Mouse (Mus musculus): ENCODE results near the gene Rnf113a1. TPM values are rescaled to one million over a fixed set of nuclear protein-coding genes. Genes with fewer than 3 reads are reported as not detected.
"Not testable (repeated sequence)": the region's sequence is repeated elsewhere in the genome, so short reads cannot be mapped to it uniquely, and the experiment has no call there.

The Rnf113a1 gene
- 1 to 10 TPM; 2.1 to 2.6 TPM for total RNA-seq (2021)

- DNase-seq, result peak; percentile 82
- intact Hi-C loops (cut with DNase I), result loop anchor here (2.0 kb wide), 1 partner anchor 64 kb away; the partner anchor contains the start of gene Nkap
Measured at GRCm38 (mm10) chrX:37191105-37191743, at the start of gene Rnf113a1, which contains the start of gene Ndufa1. Gene Rnf113a1, plus strand, starts transcription at chrX:37191245. Gene Ndufa1, minus strand, starts transcription at chrX:37191163.

GRCm38 (mm10) chrX:37141732-37142131 is 49.3 kb upstream of the Rnf113a1 start:
- intact Hi-C loops (cut with DNase I), result no loop called here
- no peak for DNase-seq

GRCm38 (mm10) chrX:37144498-37144897 is 46.5 kb upstream of the Rnf113a1 start:
- DNase-seq; intact Hi-C loops (cut with DNase I): not testable (repeated sequence)

- intact Hi-C loops (cut with DNase I), result no loop called here
- DNase-seq, result no peak
Measured at GRCm38 (mm10) chrX:37144954-37145353, 46.1 kb upstream of the Rnf113a1 start.

- DNase-seq, result no peak
- intact Hi-C loops (cut with DNase I), result no loop called here
Measured at GRCm38 (mm10) chrX:37157839-37158238, 33.2 kb upstream of the Rnf113a1 start.

GRCm38 (mm10) chrX:37161169-37161568 is 29.9 kb upstream of the Rnf113a1 start:
- no peak for DNase-seq
- intact Hi-C loops (cut with DNase I), result no loop called here

GRCm38 (mm10) chrX:37163115-37163514 is 27.9 kb upstream of the Rnf113a1 start:
- intact Hi-C loops (cut with DNase I), result no loop called here
- no peak for DNase-seq

- intact Hi-C loops (cut with DNase I), result no loop called here
- peak; percentile 9 for DNase-seq
Measured at GRCm38 (mm10) chrX:37167085-37167484, 24.0 kb upstream of the Rnf113a1 start.

- no peak for DNase-seq
- intact Hi-C loops (cut with DNase I), result no loop called here
Measured at GRCm38 (mm10) chrX:37168742-37169141, 22.3 kb upstream of the Rnf113a1 start, which contains the start of gene Akap14. Gene Akap14, minus strand, starts transcription at chrX:37168842.

- intact Hi-C loops (cut with DNase I); DNase-seq: not testable (repeated sequence)
Measured at GRCm38 (mm10) chrX:37184401-37184800, 6.6 kb upstream of the Rnf113a1 start.

GRCm38 (mm10) chrX:37190755-37191104 is 315 bp upstream of the Rnf113a1 start:
- DNase-seq, result no peak
- intact Hi-C loops (cut with DNase I), result loop anchor here (2.0 kb wide), 1 partner anchor 64 kb away; the partner anchor contains the start of gene Nkap

GRCm38 (mm10) chrX:37191744-37192379 is 817 bp downstream of the Rnf113a1 start:
- intact Hi-C loops (cut with DNase I), result loop anchor here (2.0 kb wide), 1 partner anchor 65 kb away; the partner anchor contains the start of gene Nkap
- peak in 1 of 2 experiments; percentile 2 for DNase-seq

- intact Hi-C loops (cut with DNase I), result no loop called here
Measured at GRCm38 (mm10) chrX:37198676-37199075, 7.6 kb downstream of the Rnf113a1 start.

GRCm38 (mm10) chrX:37210941-37211340 is 19.9 kb downstream of the Rnf113a1 start, which contains the start of gene Gm9:
Gene Gm9, minus strand, starts transcription at chrX:37211041.
- intact Hi-C loops (cut with DNase I), result no loop called here

More at GRCm38 (mm10) chrX:37198676-37199075, 7.6 kb downstream of the Rnf113a1 start:
- no peak for DNase-seq

GRCm38 (mm10) chrX:37222158-37222557 is 31.1 kb downstream of the Rnf113a1 start, which contains the start of gene Rhox1:
Gene Rhox1, minus strand, starts transcription at chrX:37222258.
- DNase-seq; intact Hi-C loops (cut with DNase I): not testable (repeated sequence)

More at GRCm38 (mm10) chrX:37210941-37211340, 19.9 kb downstream of the Rnf113a1 start, which contains the start of gene Gm9:
- DNase-seq, result no peak

Other genes with a start within 250 kb of the Rnf113a1 start
- 1 to 10 TPM; 5.1 to 5.6 TPM for gene Sept6, start 199.5 kb upstream of the Rnf113a1 start, total RNA-seq (2021)
- not detected for gene Sowahd, start 142.4 kb upstream of the Rnf113a1 start, total RNA-seq (2021)
- gene Rpl39, start 105.8 kb upstream of the Rnf113a1 start, total RNA-seq (2021), result 100 to 1,000 TPM; 303 to 327 TPM
- gene Upf3b, start 80.9 kb upstream of the Rnf113a1 start, total RNA-seq (2021), result 1 to 10 TPM; 7.9 to 8.0 TPM
- gene Nkap, start 64.5 kb upstream of the Rnf113a1 start, total RNA-seq (2021), result 1 to 10 TPM; 9.2 to 9.9 TPM
- not detected for gene Akap14, start 22.4 kb upstream of the Rnf113a1 start, total RNA-seq (2021)
- gene Ndufa1, start 82 bp upstream of the Rnf113a1 start, total RNA-seq (2021), result 100 to 1,000 TPM; 905 to 914 TPM
- not detected for gene Gm9, start 19.8 kb downstream of the Rnf113a1 start, total RNA-seq (2021)
- gene Rhox1, start 31.0 kb downstream of the Rnf113a1 start, total RNA-seq (2021), result not detected
- not detected for gene Rhox2a, start 53.7 kb downstream of the Rnf113a1 start, total RNA-seq (2021)
- gene Rhox3a, start 58.7 kb downstream of the Rnf113a1 start, total RNA-seq (2021), result not detected
- not detected for gene Rhox4a, start 74.1 kb downstream of the Rnf113a1 start, total RNA-seq (2021)
- gene Rhox3a2, start 188.8 kb downstream of the Rnf113a1 start, total RNA-seq (2021), result not detected
- gene Rhox4a2, start 199.6 kb downstream of the Rnf113a1 start, total RNA-seq (2021), result not detected
- gene Rhox2b, start 220.8 kb downstream of the Rnf113a1 start, total RNA-seq (2021), result not detected
- gene Rhox4b, start 241.2 kb downstream of the Rnf113a1 start, total RNA-seq (2021), result not detected